Mouse (Mus musculus) CH12.LX (cell line): Measurements from ENCODE around the gene Impg2. TPM values are rescaled to one million over a fixed set of nuclear protein-coding genes. Genes with fewer than 3 reads are reported as not detected.

Experiments used
- DNase-seq: peaks from one replicate; pipeline ENCODE4 v3.0.0-alpha.2; 2013; ENCODE audit errors: extremely low read depth
- H3K27ac ChIP-seq: 2 replicates; pipeline ENCODE4 v1.5.1; 2012; ENCODE audit warnings: low read depth, mild to moderate bottlenecking, control low read depth, moderate library complexity; ENCODE audit not compliant: insufficient read depth
- H3K27me3 ChIP-seq: replicated peaks from 2 replicates; pipeline ENCODE3; 2012; ENCODE audit warnings: inconsistent platforms
- H3K36me3 ChIP-seq, 2 experiments: replicated peaks in 1 of 2; 2 replicates each; pipeline versions ENCODE3 to v1.6.1; 2012; ENCODE audit warnings: inconsistent platforms in 1 of 2, low read length in 1 of 2, mild to moderate bottlenecking in 1 of 2, mixed read lengths in 1 of 2, moderate library complexity in 1 of 2; ENCODE audit not compliant: control insufficient read depth in 1 of 2, insufficient read depth in 1 of 2
- H3K4me1 ChIP-seq, 2 experiments: 2 replicates each; pipeline ENCODE4 v1.6.1; 2012; ENCODE audit warnings: inconsistent platforms in 1 of 2, moderate library complexity in 1 of 2; ENCODE audit not compliant: insufficient read depth in 2 of 2, control insufficient read depth in 1 of 2
- H3K4me2 ChIP-seq: 2 replicates; pipeline ENCODE4 v1.6.1; 2012; ENCODE audit warnings: low read depth, mild to moderate bottlenecking, control low read depth; ENCODE audit not compliant: poor library complexity, insufficient read depth, severe bottlenecking
- H3K4me3 ChIP-seq, 3 experiments: fragments of 150-350 bp in 1 of 3; sonication (generic) in 1 of 3; replicated peaks in 1 of 3; 2 replicates each; pipeline versions ENCODE3 to v1.5.1; 2011 to 2012; ENCODE audit warnings: low read depth in 2 of 3, low read length in 2 of 3, mild to moderate bottlenecking in 2 of 3, moderate library complexity in 2 of 3, control low read depth in 1 of 3, improper control_type of control experiment in 1 of 3, inconsistent platforms in 1 of 3, mixed read lengths in 1 of 3; ENCODE audit not compliant: poor library complexity in 1 of 3
- H3K79me2 ChIP-seq: replicated peaks from 2 replicates; pipeline ENCODE4 v1.6.1; 2012; ENCODE audit warnings: mild to moderate bottlenecking, moderate library complexity; ENCODE audit not compliant: control insufficient read depth, poor library complexity, insufficient read depth, severe bottlenecking; ENCODE audit errors: extremely low read depth
- H3K9ac ChIP-seq: 2 replicates; pipeline ENCODE4 v1.6.1; 2012; ENCODE audit warnings: low read depth, mild to moderate bottlenecking, control low read depth, moderate library complexity; ENCODE audit not compliant: insufficient read depth
- H3K9me3 ChIP-seq: replicated peaks from 2 replicates; pipeline ENCODE3; 2012; ENCODE audit warnings: low read length, inconsistent platforms, mixed read lengths
- BHLHE40 ChIP-seq: IDR thresholded peaks from 2 replicates; pipeline ENCODE4 v1.6.1; 2011; ENCODE audit warnings: mild to moderate bottlenecking, low read depth, low read length, improper control_type of control experiment
- EP300 ChIP-seq: IDR thresholded peaks from 2 replicates; pipeline ENCODE4 v1.6.1; 2011; ENCODE audit warnings: low read length, improper control_type of control experiment
- ETS1 ChIP-seq: conservative IDR thresholded peaks from 2 replicates; pipeline ENCODE4 v1.6.1; 2012; ENCODE audit warnings: low read depth, mild to moderate bottlenecking, inconsistent platforms, low read length, improper control_type of control experiment, moderate library complexity
- GABPA ChIP-seq: IDR thresholded peaks from 2 replicates; pipeline ENCODE4 v1.6.1; 2012; ENCODE audit warnings: low read depth, low read length, improper control_type of control experiment, inconsistent platforms; ENCODE audit not compliant: insufficient replicate concordance
- HCFC1 ChIP-seq: IDR thresholded peaks from 2 replicates; pipeline ENCODE4 v1.6.1; 2012; ENCODE audit warnings: low read depth, mild to moderate bottlenecking, inconsistent platforms, low read length, improper control_type of control experiment
- IRF4 ChIP-seq: IDR thresholded peaks from 2 replicates; pipeline ENCODE4 v1.6.1; 2014; ENCODE audit warnings: low read depth, mild to moderate bottlenecking, inconsistent platforms, low read length, improper control_type of control experiment
- JUN ChIP-seq: IDR thresholded peaks from 2 replicates; pipeline ENCODE4 v1.6.1; 2011; ENCODE audit warnings: low read depth, mild to moderate bottlenecking, low read length, improper control_type of control experiment, moderate library complexity; ENCODE audit not compliant: insufficient read depth
- JUND ChIP-seq: conservative IDR thresholded peaks from 2 replicates; pipeline ENCODE4 v1.6.1; 2011; ENCODE audit warnings: low read depth, low read length, improper control_type of control experiment
- KAT2A ChIP-seq: IDR thresholded peaks from 2 replicates; pipeline ENCODE4 v1.6.1; 2012; ENCODE audit warnings: low read length, improper control_type of control experiment, inconsistent platforms; ENCODE audit not compliant: insufficient replicate concordance
- MAFK ChIP-seq: IDR thresholded peaks from 2 replicates; pipeline ENCODE4 v1.6.1; 2011; ENCODE audit warnings: low read length, improper control_type of control experiment; ENCODE audit not compliant: insufficient replicate concordance
- MAZ ChIP-seq: IDR thresholded peaks from 2 replicates; pipeline ENCODE4 v1.6.1; 2012; ENCODE audit warnings: low read depth, mild to moderate bottlenecking, inconsistent platforms, low read length, improper control_type of control experiment, moderate library complexity
- MEF2A ChIP-seq: IDR thresholded peaks from 2 replicates; pipeline ENCODE4 v1.6.1; 2014; ENCODE audit warnings: low read depth, mild to moderate bottlenecking, inconsistent platforms, low read length, improper control_type of control experiment, borderline replicate concordance
- MYC ChIP-seq: IDR thresholded peaks from 2 replicates; pipeline ENCODE4 v1.6.1; 2011; ENCODE audit warnings: low read depth, mild to moderate bottlenecking, improper control_type of control experiment, low read length
- NELFE ChIP-seq: IDR thresholded peaks from 2 replicates; pipeline ENCODE4 v1.6.1; 2011; ENCODE audit warnings: low read depth, low read length, improper control_type of control experiment
- NRF1 ChIP-seq: IDR thresholded peaks from 2 replicates; pipeline ENCODE4 v1.6.1; 2014; ENCODE audit warnings: low read depth, mild to moderate bottlenecking, inconsistent platforms, low read length, improper control_type of control experiment, moderate library complexity
- PAX5 ChIP-seq: IDR thresholded peaks from 2 replicates; pipeline ENCODE4 v1.6.1; 2012; ENCODE audit warnings: low read length, inconsistent platforms, mixed read lengths
- POLR2A ChIP-seq: IDR thresholded peaks from 2 replicates; pipeline ENCODE4 v1.6.1; 2011; ENCODE audit warnings: low read depth, mild to moderate bottlenecking, improper control_type of control experiment, low read length
- RCOR1 ChIP-seq: conservative IDR thresholded peaks from 2 replicates; pipeline ENCODE4 v1.6.1; 2012; ENCODE audit warnings: low read depth, mild to moderate bottlenecking, inconsistent platforms, low read length, improper control_type of control experiment
- SIN3A ChIP-seq: IDR thresholded peaks from 2 replicates; pipeline ENCODE4 v1.6.1; 2012; ENCODE audit warnings: low read length, improper control_type of control experiment, inconsistent platforms
- TBP ChIP-seq: conservative IDR thresholded peaks from 2 replicates; pipeline ENCODE4 v1.6.1; 2011; ENCODE audit warnings: low read depth, low read length, improper control_type of control experiment
- TCF12 ChIP-seq: IDR thresholded peaks from 2 replicates; pipeline ENCODE4 v1.6.1; 2014; ENCODE audit warnings: low read depth, mild to moderate bottlenecking, inconsistent platforms, low read length, improper control_type of control experiment
- ZKSCAN1 ChIP-seq: IDR thresholded peaks from 2 replicates; pipeline ENCODE4 v1.6.1; 2012; ENCODE audit warnings: low read depth, inconsistent platforms, low read length, improper control_type of control experiment, borderline replicate concordance
- dilution Hi-C: fragments of 300-500 bp; cut with MboI; formaldehyde crosslinking; loops from 2 replicates; pipeline ENCODE4 v1.14.3; 2020; ENCODE audit warnings: low sequenced_read_pairs; ENCODE audit not compliant: extremely low pct_unique_long_range_greater_than_20kb, extremely low pct_ligation_motif_present
- in situ Hi-C: fragments of 300-500 bp; cut with MboI; formaldehyde crosslinking; loops from 3 replicates; pipeline ENCODE4 v1.14.3; 2019; ENCODE audit warnings: low sequenced_read_pairs, low pct_ligation_motif_present, low pct_unique_long_range_greater_than_20kb, mixed read lengths
- polyA plus RNA-seq: library from polyadenylated mRNA; unstranded; fragments of >175 nt; gene quantifications from 2 replicates; pipeline ENCODE4 v1.2.1, GENCODE M21; 2012; ENCODE audit warnings: low read depth; ENCODE audit not compliant: insufficient read length
- total RNA-seq, 2 experiments: library from RNA; depleted of rRNA; stranded (reverse); fragments of 300-350 nt in 1 of 2; fragments of >200 nt in 1 of 2; gene quantifications; 2 replicates each; pipeline ENCODE4 v1.2.3; 2012 to 2014

Gene Impg2
- total and polyA plus RNA-seq, 3 experiments = 0.04 to 0.34 (median 0.05) TPM

DNA sequence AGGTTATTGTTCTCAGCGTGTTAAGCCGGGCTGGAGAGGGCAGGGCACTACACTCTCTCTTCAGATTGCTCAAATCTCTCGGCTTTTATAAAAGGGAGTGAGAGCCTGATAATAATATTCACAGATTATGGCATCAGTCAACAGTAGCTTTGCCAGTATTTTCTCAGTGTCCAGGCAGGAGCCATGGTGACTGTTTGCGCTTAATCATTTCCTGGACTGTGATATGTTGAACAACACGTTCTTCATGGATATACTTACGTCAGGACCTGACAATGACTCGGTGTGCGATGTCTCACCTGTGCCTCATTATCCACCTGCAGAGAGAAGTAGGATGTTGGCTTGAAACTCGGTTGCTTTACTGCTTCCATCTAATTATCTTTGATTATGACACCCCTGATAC lies 74.9 kb downstream of the Impg2 start:
- no peaks in the 10 kb centered on the region for H3K79me2 ChIP-seq
- in situ Hi-C loops (no loop called here), dilution Hi-C loops (no loop called here)
- no peak overlapping the region for H3K4me2 ChIP-seq
- TF ChIP-seq POLR2A = no peak
- TF ChIP-seq MYC = no peak
- no peak for TF ChIP-seq RCOR1
- TF ChIP-seq TBP = no peak
- no peak for TF ChIP-seq GABPA
- no peak for TF ChIP-seq IRF4
- no peak for TF ChIP-seq JUN
- TF ChIP-seq NRF1 = no peak
- TF ChIP-seq MEF2A = no peak
- TF ChIP-seq PAX5 = no peak
- TF ChIP-seq MAZ = no peak
- no peak overlapping the region for H3K27ac ChIP-seq
- no peaks in the 10 kb centered on the region for H3K27me3 ChIP-seq
- DNase-seq = no peak
- no peaks in the 10 kb centered on the region for H3K36me3 ChIP-seq
- H3K9me3 ChIP-seq = no peaks in the 10 kb centered on the region
- no peak overlapping the region for H3K9ac ChIP-seq
- no peaks in the 10 kb centered on the region for H3K4me1 ChIP-seq
- no peak overlapping the region for H3K4me3 ChIP-seq

DNA sequence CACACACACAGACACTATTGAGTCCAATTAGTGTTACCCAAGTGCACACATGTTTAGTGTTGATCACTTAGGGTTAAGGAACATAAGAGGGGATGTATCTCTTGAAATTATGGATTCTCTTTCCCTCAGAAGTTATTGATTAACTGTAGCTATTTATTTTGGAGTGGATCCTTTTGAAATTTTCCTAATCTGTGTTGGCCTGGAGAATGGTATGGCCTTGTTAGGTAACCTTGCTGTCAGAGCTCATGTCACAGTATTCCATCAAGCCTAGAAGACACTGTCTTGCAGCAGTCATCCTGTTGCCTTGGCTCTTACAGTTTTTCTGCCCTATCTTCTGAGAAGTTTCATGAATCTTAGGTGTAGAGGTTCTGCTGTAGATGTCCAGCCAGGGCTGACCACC lies 75.6 kb downstream of the Impg2 start:
- in situ Hi-C loops (no loop called here), dilution Hi-C loops (no loop called here)
- no peak for TF ChIP-seq ZKSCAN1
- TF ChIP-seq NRF1 = no peak
- no peak for TF ChIP-seq MEF2A
- TF ChIP-seq JUND = no peak
- no peak for TF ChIP-seq ETS1
- TF ChIP-seq MAFK = no peak
- TF ChIP-seq MAZ = no peak
- no peak for TF ChIP-seq IRF4
- no peak for TF ChIP-seq RCOR1
- TF ChIP-seq HCFC1 = no peak
- no peak for TF ChIP-seq NELFE
- no peak for TF ChIP-seq EP300
- no peak for TF ChIP-seq SIN3A
- no peak for TF ChIP-seq MYC
- TF ChIP-seq TBP = no peak
- TF ChIP-seq PAX5 = no peak
- TF ChIP-seq TCF12 = no peak
- no peak for TF ChIP-seq KAT2A
- no peak for TF ChIP-seq BHLHE40
- Histone ChIP-seq H3K4me3 (no peak overlapping the region), H3K4me1 (no peaks in the 10 kb centered on the region), H3K4me2 (no peak overlapping the region), H3K79me2 (no peaks in the 10 kb centered on the region), H3K9ac (no peak overlapping the region), H3K9me3 (no peaks in the 10 kb centered on the region), H3K27ac (no peak overlapping the region), H3K27me3 (no peaks in the 10 kb centered on the region), H3K36me3 (no peaks in the 10 kb centered on the region)
- DNase-seq = no peak
